Mouse (Mus musculus) limb, embryonic 13.5 days (tissue): ENCODE measurements at regions not wholly inside any gene's neighbourhood (a gene's known extent, or its start where the extent isn't known, plus 50 kb on each side); places are given as distances from the start of the nearest gene placed in this dataset.

Experiments
- ATAC-seq: fragments of 200-750 bp; cut with Nextera tagmentation; 2 replicates; pipeline ENCODE4 v1.8.0; 2017; ENCODE audit warnings: low read depth, moderate number of reproducible peaks, moderate TSS enrichment; ENCODE audit not compliant: low FRiP score
- H3K27ac ChIP-seq: fragments of 300-500 bp; sonication (generic); 2 replicates; pipeline ENCODE4 v1.5.1; 2015; ENCODE audit warnings: inconsistent platforms, mild to moderate bottlenecking, moderate library complexity
- H3K27me3 ChIP-seq: fragments of 300-500 bp; sonication (generic); 2 replicates; pipeline ENCODE4 v1.6.1; 2015; ENCODE audit warnings: mild to moderate bottlenecking, inconsistent platforms
- H3K36me3 ChIP-seq: fragments of 300-500 bp; sonication (generic); 2 replicates; pipeline ENCODE4 v1.6.1; 2015; ENCODE audit warnings: inconsistent platforms, mild to moderate bottlenecking, moderate library complexity
- H3K4me1 ChIP-seq: fragments of 300-500 bp; sonication (generic); 2 replicates; pipeline ENCODE4 v1.6.1; 2015; ENCODE audit warnings: inconsistent platforms
- H3K4me2 ChIP-seq: fragments of 300-500 bp; sonication (generic); replicated peaks from 2 replicates; pipeline ENCODE4 v1.6.1; 2015; ENCODE audit warnings: inconsistent platforms, mild to moderate bottlenecking, moderate library complexity
- H3K4me3 ChIP-seq: fragments of 300-500 bp; sonication (generic); 2 replicates; pipeline ENCODE4 v1.5.1; 2015; ENCODE audit warnings: moderate library complexity, mild to moderate bottlenecking, inconsistent platforms
- H3K9ac ChIP-seq: fragments of 300-500 bp; sonication (generic); 2 replicates; pipeline ENCODE4 v1.6.1; 2015; ENCODE audit warnings: mild to moderate bottlenecking, inconsistent platforms
- H3K9me3 ChIP-seq: fragments of 300-500 bp; sonication (generic); 2 replicates; pipeline ENCODE4 v1.6.1; 2016; ENCODE audit warnings: inconsistent platforms
- WGBS: fragments of 180-500 bp; shearing (Covaris S2); methylation state at CpG from one replicate; pipeline ENCODE4 v1.1.7; 2015; 5-methylcytosine and 5-hydroxymethylcytosine counted together

- no peaks in the 10 kb centered on the region for H3K27me3 ChIP-seq
- no peak overlapping the region for H3K4me2 ChIP-seq
- peaks cover 9% of the 10 kb centered on the region; the same call in 1 of the 2 replicates for H3K4me1 ChIP-seq
- H3K4me3 ChIP-seq = no peak overlapping the region
- no peak overlapping the region for H3K27ac ChIP-seq
- 70% methylated on average over 3 of the region's 3 CpGs for WGBS
- H3K9ac ChIP-seq = no peak overlapping the region
- no peaks in the 10 kb centered on the region for H3K36me3 ChIP-seq
- ATAC-seq = no peak
- no peaks in the 10 kb centered on the region for H3K9me3 ChIP-seq
Measured at GRCm38 (mm10) chr16:55469703-55470102, 171.9 kb upstream of the Zpld1 start.

- Histone ChIP-seq H3K36me3 (no peaks in the 10 kb centered on the region), H3K4me2 (no peak overlapping the region), H3K9ac (no peak overlapping the region), H3K9me3 (no peaks in the 10 kb centered on the region), H3K27me3 (no peaks in the 10 kb centered on the region), H3K27ac (no peak overlapping the region), H3K4me1 (peaks cover 9% of the 10 kb centered on the region; the same call in 1 of the 2 replicates), H3K4me3 (no peak overlapping the region)
- ATAC-seq = peak; percentile 74; the same call in 1 of the 2 replicates
- 44% methylated on average over 9 of the region's 9 CpGs for WGBS
Measured at GRCm38 (mm10) chr16:55468833-55469458, 171.2 kb upstream of the Zpld1 start.

GRCm38 (mm10) chr16:55460519-55460918 lies 162.7 kb upstream of the Zpld1 start:
- Histone ChIP-seq H3K4me3 (no peak overlapping the region), H3K27me3 (no peaks in the 10 kb centered on the region), H3K4me2 (no peak overlapping the region), H3K9me3 (no peaks in the 10 kb centered on the region; the same call in 1 of the 2 replicates), H3K9ac (no peak overlapping the region), H3K27ac (no peak overlapping the region), H3K36me3 (no peaks in the 10 kb centered on the region), H3K4me1 (no peaks in the 10 kb centered on the region)
- ATAC-seq = no peak

GRCm38 (mm10) chr16:55447581-55447980 lies 149.8 kb upstream of the Zpld1 start:
- Histone ChIP-seq H3K4me2 (no peak overlapping the region), H3K27me3 (no peaks in the 10 kb centered on the region), H3K9ac (no peak overlapping the region), H3K27ac (no peak overlapping the region), H3K4me1 (peaks cover 10% of the 10 kb centered on the region; the same call in 1 of the 2 replicates), H3K36me3 (no peaks in the 10 kb centered on the region), H3K4me3 (no peak overlapping the region), H3K9me3 (no peaks in the 10 kb centered on the region)
- WGBS = 82% methylated on average over 3 of the region's 3 CpGs
- no peak for ATAC-seq

GRCm38 (mm10) chr16:55442821-55443581 lies 145.2 kb upstream of the Zpld1 start:
- peak; percentile 90 for ATAC-seq
- Histone ChIP-seq H3K27me3 (no peaks in the 10 kb centered on the region), H3K4me3 (no peak overlapping the region), H3K4me2 (no peak overlapping the region), H3K9ac (no peak overlapping the region), H3K4me1 (peaks cover 16% of the 10 kb centered on the region; the same call in 1 of the 2 replicates), H3K36me3 (no peaks in the 10 kb centered on the region), H3K9me3 (no peaks in the 10 kb centered on the region), H3K27ac (no peak overlapping the region)
- 16% methylated on average over 5 of the region's 5 CpGs for WGBS

GRCm38 (mm10) chr16:55435139-55435968 lies 137.6 kb upstream of the Zpld1 start:
- Histone ChIP-seq H3K27me3 (no peaks in the 10 kb centered on the region), H3K36me3 (no peaks in the 10 kb centered on the region), H3K27ac (no peak overlapping the region), H3K4me2 (no peak overlapping the region), H3K9me3 (no peaks in the 10 kb centered on the region), H3K4me1 (peaks cover 13% of the 10 kb centered on the region; the same call in 1 of the 2 replicates), H3K4me3 (no peak overlapping the region), H3K9ac (no peak overlapping the region)
- no peak for ATAC-seq
- 23% methylated on average over 4 of the region's 4 CpGs for WGBS

- no peak overlapping the region for H3K9ac ChIP-seq
- no peak overlapping the region for H3K4me2 ChIP-seq
- H3K27me3 ChIP-seq = no peaks in the 10 kb centered on the region
- H3K9me3 ChIP-seq = no peaks in the 10 kb centered on the region
- 29% methylated on average over 7 of the region's 7 CpGs for WGBS
- no peak for ATAC-seq
- peaks cover 15% of the 10 kb centered on the region for H3K4me1 ChIP-seq
- H3K36me3 ChIP-seq = no peaks in the 10 kb centered on the region
- H3K4me3 ChIP-seq = no peak overlapping the region
- no peak overlapping the region for H3K27ac ChIP-seq
Measured at GRCm38 (mm10) chr16:55421569-55422342, 124.0 kb upstream of the Zpld1 start.

GRCm38 (mm10) chr16:55420876-55421568 lies 123.2 kb upstream of the Zpld1 start:
- H3K4me1 ChIP-seq = peaks cover 15% of the 10 kb centered on the region
- 48% methylated on average over 4 of the region's 4 CpGs for WGBS

GRCm38 (mm10) chr16:55418871-55419270 lies 121.1 kb upstream of the Zpld1 start:
- Histone ChIP-seq H3K9me3 (no peaks in the 10 kb centered on the region), H3K9ac (no peak overlapping the region), H3K4me2 (no peak overlapping the region), H3K27me3 (no peaks in the 10 kb centered on the region), H3K4me1 (peaks cover 15% of the 10 kb centered on the region), H3K36me3 (no peaks in the 10 kb centered on the region), H3K4me3 (no peak overlapping the region), H3K27ac (no peak overlapping the region)
- no peak; the same call in 1 of the 2 replicates for ATAC-seq
- 35% methylated on average over 3 of the region's 3 CpGs for WGBS

More at GRCm38 (mm10) chr16:55420876-55421568, 123.2 kb upstream of the Zpld1 start:
- no peak overlapping the region for H3K4me3 ChIP-seq
- H3K9me3 ChIP-seq = no peaks in the 10 kb centered on the region
- no peak overlapping the region for H3K27ac ChIP-seq
- no peak for ATAC-seq
- no peaks in the 10 kb centered on the region for H3K27me3 ChIP-seq
- H3K9ac ChIP-seq = no peak overlapping the region
- H3K4me2 ChIP-seq = no peak overlapping the region
- no peaks in the 10 kb centered on the region for H3K36me3 ChIP-seq

- peak; percentile 83; the same call in 1 of the 2 replicates for ATAC-seq
Measured at GRCm38 (mm10) chr16:55400818-55401217, 103.0 kb upstream of the Zpld1 start.

GRCm38 (mm10) chr16:55394864-55395263 lies 97.1 kb upstream of the Zpld1 start:
- no peaks in the 10 kb centered on the region for H3K36me3 ChIP-seq
- H3K27ac ChIP-seq = no peak overlapping the region
- H3K4me1 ChIP-seq = no peaks in the 10 kb centered on the region
- no peak overlapping the region for H3K4me3 ChIP-seq
- WGBS = 87% methylated on average over 3 of the region's 3 CpGs
- no peaks in the 10 kb centered on the region for H3K27me3 ChIP-seq
- H3K4me2 ChIP-seq = no peak overlapping the region
- no peak for ATAC-seq
- no peaks in the 10 kb centered on the region for H3K9me3 ChIP-seq
- no peak overlapping the region for H3K9ac ChIP-seq

More at GRCm38 (mm10) chr16:55400818-55401217, 103.0 kb upstream of the Zpld1 start:
- Histone ChIP-seq H3K4me2 (no peak overlapping the region), H3K4me1 (no peaks in the 10 kb centered on the region), H3K27me3 (no peaks in the 10 kb centered on the region), H3K27ac (no peak overlapping the region), H3K4me3 (no peak overlapping the region), H3K9me3 (no peaks in the 10 kb centered on the region), H3K9ac (no peak overlapping the region), H3K36me3 (no peaks in the 10 kb centered on the region)
